Mouse (Mus musculus): ENCODE data around the gene Mgat4e. TPM values are rescaled to one million over a fixed set of nuclear protein-coding genes. Genes with fewer than 3 reads are reported as not detected.
A peak's percentile ranks its signal among the peaks of the same experiment; 100 is the strongest.
"Not testable (repeated sequence)": the region's sequence is repeated elsewhere in the genome, so short reads cannot be mapped to it uniquely, and the experiment has no call there.

Gene Mgat4e
- polyA plus RNA-seq, 1 experiment: 1.3 TPM

GRCm38 (mm10) chr1:134520001-134520721 lies 29.3 kb downstream of the Mgat4e start:
- no peaks in the 10 kb centered on the region for H3K36me3 ChIP-seq (ENCODE audit: control insufficient read depth, insufficient read depth, low read length, poor library complexity, severe bottlenecking)
- H3K9ac ChIP-seq (ENCODE audit: low read depth, poor library complexity, severe bottlenecking): no peak overlapping the region
- no peak overlapping the region for H3K4me3 ChIP-seq (ENCODE audit: low read depth, low read length)
- no peaks in the 10 kb centered on the region for H3K4me1 ChIP-seq (ENCODE audit: control insufficient read depth, insufficient read depth, low read length)
- TF ChIP-seq EP300 (IDR thresholded peaks at IDR 0.05; ENCODE audit: insufficient read depth, low read depth, low read length) (no peak), POLR2A (IDR thresholded peaks at IDR 0.05; ENCODE audit: insufficient read depth, low read length) (no peak), CTCF (IDR thresholded peaks at IDR 0.05; ENCODE audit: low read depth, low read length) (no peak)
- no peak overlapping the region for H3K27ac ChIP-seq (ENCODE audit: insufficient read depth, low read length)
- H3K9me3 ChIP-seq (replicated peaks; ENCODE audit: control insufficient read depth, insufficient read depth, low read length, poor library complexity, severe bottlenecking): no peaks in the 10 kb centered on the region
- H3K27me3 ChIP-seq (ENCODE audit: control insufficient read depth, insufficient read depth, low read length, poor library complexity, severe bottlenecking): no peaks in the 10 kb centered on the region

DNA sequence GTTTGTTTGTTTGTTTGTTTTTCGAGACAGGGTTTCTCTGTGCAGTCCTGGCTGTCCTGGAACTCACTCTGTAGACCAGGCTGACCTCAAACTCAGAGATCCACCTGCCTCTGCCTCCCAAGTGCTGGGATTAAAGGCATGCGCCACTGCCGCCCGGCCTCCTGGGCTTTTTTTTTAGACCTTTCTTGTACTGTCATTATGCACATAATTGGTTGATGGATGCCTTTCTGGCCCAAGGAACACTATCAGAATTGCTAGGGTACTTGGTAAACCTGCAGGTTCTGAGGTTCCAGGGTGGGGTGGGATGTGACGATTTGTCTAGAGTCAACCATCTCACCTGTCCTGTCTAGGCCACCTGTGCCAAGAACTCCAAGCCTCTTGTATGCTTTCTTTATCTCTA lies 30.3 kb downstream of the Mgat4e start:
- H3K36me3 ChIP-seq (ENCODE audit: control insufficient read depth, insufficient read depth, low read length, poor library complexity, severe bottlenecking): not testable (repeated sequence)

GRCm38 (mm10) chr1:134518677-134519076 lies 30.8 kb downstream of the Mgat4e start:
- H3K27ac ChIP-seq (ENCODE audit: insufficient read depth, low read length): no peak overlapping the region
- no peaks in the 10 kb centered on the region for H3K4me1 ChIP-seq (ENCODE audit: control insufficient read depth, insufficient read depth, low read length)
- no peak for TF ChIP-seq POLR2A (IDR thresholded peaks at IDR 0.05; ENCODE audit: insufficient read depth, low read length)
- no peak for TF ChIP-seq EP300 (IDR thresholded peaks at IDR 0.05; ENCODE audit: insufficient read depth, low read depth, low read length)
- TF ChIP-seq CTCF (IDR thresholded peaks at IDR 0.05; ENCODE audit: low read depth, low read length): peak; percentile 93
- no peaks in the 10 kb centered on the region for H3K27me3 ChIP-seq (ENCODE audit: control insufficient read depth, insufficient read depth, low read length, poor library complexity, severe bottlenecking)
- no peak overlapping the region for H3K4me3 ChIP-seq (ENCODE audit: low read depth, low read length)
- no peak overlapping the region for H3K9ac ChIP-seq (ENCODE audit: low read depth, poor library complexity, severe bottlenecking)
- H3K9me3 ChIP-seq (replicated peaks; ENCODE audit: control insufficient read depth, insufficient read depth, low read length, poor library complexity, severe bottlenecking): no peaks in the 10 kb centered on the region
- H3K36me3 ChIP-seq (ENCODE audit: control insufficient read depth, insufficient read depth, low read length, poor library complexity, severe bottlenecking): no peaks in the 10 kb centered on the region

More for the DNA sequence above, 30.3 kb downstream of the Mgat4e start:
- not testable (repeated sequence) for H3K9me3 ChIP-seq (replicated peaks; ENCODE audit: control insufficient read depth, insufficient read depth, low read length, poor library complexity, severe bottlenecking); H3K9ac ChIP-seq (ENCODE audit: low read depth, poor library complexity, severe bottlenecking); H3K4me3 ChIP-seq (ENCODE audit: low read depth, low read length); H3K27me3 ChIP-seq (ENCODE audit: control insufficient read depth, insufficient read depth, low read length, poor library complexity, severe bottlenecking); H3K27ac ChIP-seq (ENCODE audit: insufficient read depth, low read length); H3K4me1 ChIP-seq (ENCODE audit: control insufficient read depth, insufficient read depth, low read length)

- not testable (repeated sequence) for H3K27me3 ChIP-seq (ENCODE audit: control insufficient read depth, insufficient read depth, low read length, poor library complexity, severe bottlenecking); H3K36me3 ChIP-seq (ENCODE audit: control insufficient read depth, insufficient read depth, low read length, poor library complexity, severe bottlenecking); H3K27ac ChIP-seq (ENCODE audit: insufficient read depth, low read length); H3K9ac ChIP-seq (ENCODE audit: low read depth, poor library complexity, severe bottlenecking); H3K4me3 ChIP-seq (ENCODE audit: low read depth, low read length); H3K4me1 ChIP-seq (ENCODE audit: control insufficient read depth, insufficient read depth, low read length); H3K9me3 ChIP-seq (replicated peaks; ENCODE audit: control insufficient read depth, insufficient read depth, low read length, poor library complexity, severe bottlenecking)
Measured at GRCm38 (mm10) chr1:134517841-134518240, 31.6 kb downstream of the Mgat4e start.

DNA sequence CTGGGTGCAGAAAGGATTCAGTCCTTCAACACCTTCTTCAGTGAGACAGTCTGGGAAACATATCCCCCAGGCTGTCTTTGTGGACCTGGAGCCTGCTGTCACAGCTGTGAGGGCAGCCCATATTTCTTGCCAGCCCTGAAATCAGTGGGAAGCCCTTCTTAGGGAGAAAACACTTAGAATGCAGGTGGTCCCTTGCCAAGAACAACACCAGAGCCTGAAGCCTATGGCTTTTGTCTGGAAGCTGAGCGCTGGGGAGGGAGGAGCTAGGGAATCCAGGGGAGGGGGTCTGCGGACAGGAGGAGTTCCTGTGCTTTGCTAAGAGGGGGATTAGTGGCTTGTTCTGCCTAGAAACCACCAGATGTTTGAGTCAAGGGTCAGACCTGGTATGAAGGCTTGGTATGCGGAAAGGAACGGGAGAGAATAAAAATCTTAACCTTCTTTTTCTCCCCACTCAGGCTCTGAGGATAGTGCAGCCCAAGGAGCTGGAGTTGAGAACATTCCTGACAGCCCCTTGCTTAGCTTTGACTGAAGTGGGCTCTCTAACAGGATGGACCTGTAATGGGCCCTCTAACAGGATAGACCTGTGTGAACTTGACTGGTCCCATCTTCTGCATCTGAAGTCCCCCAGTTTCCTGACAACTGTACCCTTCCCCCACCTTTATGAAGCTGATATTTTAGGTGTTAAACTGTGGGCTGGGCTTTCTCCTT lies 32.8 kb downstream of the Mgat4e start:
- Histone ChIP-seq H3K9me3 (replicated peaks; ENCODE audit: control insufficient read depth, insufficient read depth, low read length, poor library complexity, severe bottlenecking) (no peaks in the 10 kb centered on the region), H3K27ac (ENCODE audit: insufficient read depth, low read length) (no peak overlapping the region), H3K4me3 (ENCODE audit: low read depth, low read length) (no peak overlapping the region), H3K27me3 (ENCODE audit: control insufficient read depth, insufficient read depth, low read length, poor library complexity, severe bottlenecking) (no peaks in the 10 kb centered on the region), H3K9ac (ENCODE audit: low read depth, poor library complexity, severe bottlenecking) (no peak overlapping the region), H3K4me1 (ENCODE audit: control insufficient read depth, insufficient read depth, low read length) (no peaks in the 10 kb centered on the region), H3K36me3 (ENCODE audit: control insufficient read depth, insufficient read depth, low read length, poor library complexity, severe bottlenecking) (no peaks in the 10 kb centered on the region)
- TF ChIP-seq POLR2A (IDR thresholded peaks at IDR 0.05; ENCODE audit: insufficient read depth, low read length) (no peak), CTCF (IDR thresholded peaks at IDR 0.05; ENCODE audit: low read depth, low read length) (no peak), EP300 (IDR thresholded peaks at IDR 0.05; ENCODE audit: insufficient read depth, low read depth, low read length) (no peak)

DNA sequence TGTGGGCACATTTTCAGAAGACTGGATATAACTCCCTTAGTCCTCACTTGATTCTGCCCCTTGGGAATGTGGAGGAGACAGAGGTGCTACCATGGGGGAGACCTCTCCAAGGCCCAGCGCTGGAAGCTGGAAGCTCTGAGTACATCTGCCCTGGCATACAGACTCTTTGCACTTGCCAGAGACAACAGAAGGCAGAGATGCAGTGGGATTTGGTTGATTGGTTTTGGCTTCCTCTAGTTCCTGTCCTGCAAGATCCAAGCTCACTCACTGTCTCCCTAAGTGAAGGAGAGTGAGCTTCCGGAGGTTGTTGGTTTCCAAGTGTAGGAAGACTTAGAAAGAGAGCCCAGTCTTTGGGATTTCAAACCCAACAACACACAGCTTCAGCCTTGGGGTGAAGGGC lies 33.6 kb downstream of the Mgat4e start:
- no peaks in the 10 kb centered on the region for H3K36me3 ChIP-seq (ENCODE audit: control insufficient read depth, insufficient read depth, low read length, poor library complexity, severe bottlenecking)
- no peak overlapping the region for H3K9ac ChIP-seq (ENCODE audit: low read depth, poor library complexity, severe bottlenecking)
- H3K4me1 ChIP-seq (ENCODE audit: control insufficient read depth, insufficient read depth, low read length): no peaks in the 10 kb centered on the region
- no peaks in the 10 kb centered on the region for H3K9me3 ChIP-seq (replicated peaks; ENCODE audit: control insufficient read depth, insufficient read depth, low read length, poor library complexity, severe bottlenecking)
- no peaks in the 10 kb centered on the region for H3K27me3 ChIP-seq (ENCODE audit: control insufficient read depth, insufficient read depth, low read length, poor library complexity, severe bottlenecking)
- TF ChIP-seq CTCF (IDR thresholded peaks at IDR 0.05; ENCODE audit: low read depth, low read length) (no peak), EP300 (IDR thresholded peaks at IDR 0.05; ENCODE audit: insufficient read depth, low read depth, low read length) (no peak), POLR2A (IDR thresholded peaks at IDR 0.05; ENCODE audit: insufficient read depth, low read length) (no peak)
- no peak overlapping the region for H3K27ac ChIP-seq (ENCODE audit: insufficient read depth, low read length)
- no peak overlapping the region for H3K4me3 ChIP-seq (ENCODE audit: low read depth, low read length)
